Mouse (Mus musculus) cortical plate, adult 2 months (tissue): ENCODE data around the gene Baz2b.

Experiments used
- CTCF ChIP-seq: fragments of 200-500 bp; IDR thresholded peaks from 2 replicates; pipeline ENCODE4 v1.5.1; 2011; ENCODE audit warnings: mild to moderate bottlenecking, control low read depth, low read length; ENCODE audit not compliant: insufficient read depth; ENCODE audit errors: extremely low read depth
- POLR2A ChIP-seq: fragments of 200-500 bp; IDR thresholded peaks from 2 replicates; pipeline ENCODE4 v1.6.1; 2011; ENCODE audit warnings: mild to moderate bottlenecking, low read length, control low read depth; ENCODE audit not compliant: insufficient read depth; ENCODE audit errors: extremely low read depth

DNA sequence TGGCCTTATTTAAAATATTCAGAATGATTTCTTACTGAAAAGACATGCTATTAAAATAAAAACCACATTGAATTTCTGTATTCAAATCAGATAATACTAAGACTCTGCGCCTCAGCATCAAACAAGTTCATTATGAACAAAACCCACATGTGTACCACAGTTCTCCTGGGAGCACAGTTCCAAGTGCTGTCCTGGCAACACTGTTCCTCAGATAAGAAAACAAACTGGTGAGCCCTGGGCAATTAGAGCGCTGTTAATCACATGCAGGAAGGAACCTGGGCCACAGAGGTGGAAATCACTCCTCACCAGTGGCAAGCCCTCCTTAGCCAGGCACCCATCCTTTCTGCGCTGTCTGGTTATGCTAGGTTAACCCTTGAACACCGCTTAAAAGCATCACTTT lies 332.3 kb downstream of the Baz2b start:
- TF ChIP-seq CTCF (no peak), POLR2A (no peak)
